ENCODE assay signal across 12 mouse cellular contexts in genomic region chr9:51943934-51944333, GRCm38 (mm10).
"Had no signal": no experiment of that assay in that cellular context is flagged by ENCODE, and none has a peak within 500 bp of the region (broad histone marks: within the 10 kb centered on the region; RNA-seq: fewer than 3 reads in every experiment).

No protein-coding gene starts in this region.

- DNase-seq: retina, postnatal 1 day; right cerebral cortex, adult 18-20 months; right cerebral cortex, postnatal 14 days; right cerebral cortex, postnatal 25 days; right cerebral cortex, postnatal 4 days; spleen, adult 18-20 months; thymus, adult 18-20 months; thymus, adult 2 months; thymus, postnatal 14 days; thymus, postnatal 25 days; thymus, postnatal 36 days; thymus, postnatal 4 days had no signal
